Mouse (Mus musculus) left cerebral cortex, postnatal 36 days (tissue): Measurements from ENCODE around the gene Nle1. TPM values are rescaled to one million over a fixed set of nuclear protein-coding genes. Genes with fewer than 3 reads are reported as not detected.

Source experiments
- DNase-seq, 2 experiments: peaks; one replicate each; pipeline ENCODE4 v3.0.0; 2021 to 2022; ENCODE audit warnings: low spot score in 2 of 2, mixed read lengths in 1 of 2
- intact Hi-C: fragments of 180-260 bp; cut with DNase I; formaldehyde crosslinking; loops from one replicate; pipeline ENCODE4 v1.15.1; 2025
- total RNA-seq, 2 experiments: library from RNA; stranded (reverse); gene quantifications; 2 replicates each; pipeline ENCODE4 v1.2.3; 2021

Nle1 gene
- total RNA-seq, 2 experiments from 2014 or later, result 30.6 to 44.8 TPM

DNA sequence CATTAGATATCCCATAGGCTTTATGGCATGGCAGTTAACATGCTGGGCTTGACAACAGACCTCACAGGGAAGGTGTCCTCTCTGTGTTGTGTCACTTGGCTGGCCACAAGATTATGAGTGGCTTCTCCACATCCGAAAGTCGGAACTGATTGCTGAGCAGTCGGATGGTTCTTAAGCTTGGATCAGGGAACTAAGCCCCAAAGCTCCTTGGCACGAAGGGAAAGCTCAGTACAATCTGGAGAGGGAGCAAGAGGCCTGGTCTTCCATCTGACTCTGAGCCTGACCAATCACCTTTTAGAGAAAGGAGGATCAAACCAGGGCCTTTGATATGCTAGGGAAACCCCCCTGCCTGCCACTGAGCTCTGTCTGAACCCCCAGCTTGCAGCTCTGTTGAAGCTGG is 13.5 kb upstream of the Nle1 start:
- intact Hi-C loops, result no loop called here
- DNase-seq, result no peak

- intact Hi-C loops, result no loop called here
- no peak for DNase-seq
These were observed 12.6 kb upstream of the Nle1 start for GRCm38 (mm10) chr11:82920768-82921167.

DNA sequence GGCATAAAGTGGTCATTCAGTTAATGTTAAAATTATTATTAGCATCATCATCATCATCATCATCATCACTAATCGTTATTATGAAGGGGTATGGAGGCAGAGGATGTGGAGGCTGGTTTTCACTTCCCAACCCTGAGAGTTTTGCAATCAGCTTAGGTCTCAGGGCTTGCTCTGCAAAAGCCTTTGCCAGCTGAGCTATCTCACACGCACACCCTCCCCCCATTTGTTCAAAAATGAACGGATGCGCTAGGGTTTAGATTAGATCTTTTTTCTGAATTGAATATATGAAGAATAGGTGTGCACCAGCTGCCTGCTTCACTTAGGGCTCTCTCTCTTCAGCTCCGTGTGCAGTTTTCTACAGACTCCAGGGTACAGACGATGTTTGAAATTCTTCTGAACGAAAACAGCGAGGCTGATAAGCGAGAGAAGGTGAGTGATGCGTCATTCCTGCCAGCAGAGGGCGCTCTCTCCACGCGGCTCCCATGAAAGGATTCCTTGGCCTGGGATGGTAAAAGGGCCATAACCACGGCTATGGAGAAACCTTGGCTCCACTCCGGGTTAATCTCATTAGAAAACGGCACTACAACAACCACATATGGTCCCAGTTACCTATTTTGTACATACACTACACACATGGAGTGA is 6.6 kb upstream of the Nle1 start:
- intact Hi-C loops, result loop anchor here (2.0 to 10.0 kb wide), 2 partner anchors 44 to 380 kb away; partner anchors contain the start of gene Ap2b1
- peak; percentile 56 to 62 for DNase-seq

GRCm38 (mm10) chr11:82910679-82911389 is 2.6 kb upstream of the Nle1 start:
- intact Hi-C loops, result loop anchor here (10.0 kb wide), 1 partner anchor 384 kb away; the partner anchor contains the start of gene Ap2b1
- DNase-seq, result no peak

GRCm38 (mm10) chr11:82910250-82910649 is 2.0 kb upstream of the Nle1 start, which contains the start of gene Unc45b:
Unc45b (plus strand) TSS chr11:82910550.
- no peak for DNase-seq
- intact Hi-C loops, result loop anchor here (10.0 kb wide), 1 partner anchor 385 kb away; the partner anchor contains the start of gene Ap2b1

DNA sequence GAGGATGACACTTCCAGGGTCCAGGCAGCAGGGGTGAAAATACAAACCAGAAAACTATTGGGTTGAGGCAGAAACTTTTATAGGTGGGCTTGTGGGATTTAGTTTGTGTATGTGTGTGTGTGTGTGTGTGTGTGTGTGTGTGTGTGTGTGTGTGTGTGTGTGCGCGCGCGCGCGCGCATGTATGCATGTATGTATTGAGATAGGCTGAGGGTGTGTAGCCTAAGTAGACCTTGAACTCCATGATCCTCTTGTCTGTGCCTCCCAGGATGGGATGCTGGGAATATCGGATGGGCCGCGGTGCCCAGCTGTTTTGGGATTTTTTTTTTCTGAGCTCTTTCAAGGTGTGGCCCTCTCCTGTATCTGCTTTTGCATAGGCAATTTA is 388 bp upstream of the Nle1 start:
- intact Hi-C loops, result loop anchor here (1.0 kb wide), 1 partner anchor 37 kb away; the partner anchor contains the start of gene Rffl
- DNase-seq, result no peak

- no peak for DNase-seq
- intact Hi-C loops, result no loop called here
These were observed 2.4 kb downstream of the Nle1 start for GRCm38 (mm10) chr11:82905816-82906215.

DNA sequence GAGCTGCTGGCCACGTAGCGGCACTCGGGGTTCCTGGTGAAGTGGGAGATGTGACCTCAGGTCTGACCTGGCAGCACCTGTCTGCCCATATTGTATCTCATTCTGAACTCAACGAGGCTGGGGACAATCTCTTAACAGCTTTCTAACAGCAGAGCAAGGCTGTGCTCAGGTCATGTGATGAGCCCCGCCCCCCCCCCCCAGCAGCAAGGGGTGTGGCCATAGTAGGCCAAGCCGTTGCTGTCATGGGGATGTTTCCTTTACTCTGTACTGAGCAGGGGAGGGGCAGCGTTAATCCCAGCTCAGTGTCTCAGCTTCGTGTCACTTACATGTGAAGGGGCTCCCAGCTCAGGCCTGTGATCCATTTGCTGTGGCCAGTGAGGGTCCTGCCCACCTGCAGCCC is 3.3 kb downstream of the Nle1 start:
- intact Hi-C loops, result no loop called here

DNA sequence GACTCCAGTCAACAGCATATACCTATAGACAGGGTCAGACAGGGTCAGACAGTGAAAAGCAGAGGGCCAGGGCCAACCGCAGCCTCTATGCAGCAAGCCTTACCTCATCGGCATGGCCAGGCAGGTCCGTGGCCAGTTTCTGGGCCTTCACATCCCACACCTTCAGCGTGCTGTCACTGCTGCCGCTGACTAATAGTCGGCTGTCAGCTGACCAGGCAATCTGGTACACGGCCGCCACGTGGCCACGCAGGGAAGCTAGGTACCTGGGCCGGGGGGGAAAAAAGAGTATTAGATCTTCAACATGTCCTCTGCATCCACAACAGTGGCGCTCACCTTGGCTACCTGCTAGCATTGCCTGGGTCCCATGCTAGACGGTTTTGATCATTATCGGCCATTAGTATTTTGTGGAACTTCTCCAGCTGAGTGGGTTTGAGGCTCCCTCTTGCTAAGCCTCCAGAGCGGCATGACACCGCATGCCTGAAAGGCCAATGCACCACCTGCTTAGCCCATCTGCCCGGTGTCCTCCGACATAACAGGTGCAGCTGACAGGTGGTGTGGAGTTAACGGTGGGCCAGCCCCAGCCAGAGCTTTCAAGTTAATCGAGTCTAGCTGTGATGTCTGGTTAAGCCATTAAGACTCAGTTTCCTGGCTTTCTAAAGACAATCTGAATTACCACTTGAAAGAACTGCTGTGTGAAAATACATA is 6.5 kb downstream of the Nle1 start:
- DNase-seq, result no peak
- intact Hi-C loops, result no loop called here

More for the DNA sequence above, 3.3 kb downstream of the Nle1 start:
- no peak for DNase-seq

DNA sequence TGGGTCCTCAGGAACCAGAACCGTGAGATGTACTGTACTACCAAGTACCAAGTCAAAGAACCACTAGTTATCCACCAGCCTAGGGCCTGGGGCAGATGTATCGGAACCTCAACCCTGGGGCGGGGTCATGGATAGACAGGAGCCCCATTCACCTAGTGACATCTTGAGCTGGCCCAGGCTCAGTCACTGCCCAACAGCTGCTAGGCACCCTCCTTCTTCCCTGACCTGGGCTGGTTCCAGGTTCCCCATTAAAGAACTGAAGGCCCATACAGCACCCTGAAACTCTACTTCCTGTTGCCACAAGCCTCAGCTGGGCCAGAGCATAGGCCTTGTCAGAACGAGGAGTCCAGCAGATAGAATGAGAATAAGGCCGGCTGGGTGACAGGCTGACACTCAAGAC is 8.5 kb downstream of the Nle1 start:
- intact Hi-C loops, result no loop called here
- DNase-seq, result no peak

- intact Hi-C loops, result no loop called here
- no peak for DNase-seq
These were observed 10.7 kb downstream of the Nle1 start for GRCm38 (mm10) chr11:82897478-82897877.

DNA sequence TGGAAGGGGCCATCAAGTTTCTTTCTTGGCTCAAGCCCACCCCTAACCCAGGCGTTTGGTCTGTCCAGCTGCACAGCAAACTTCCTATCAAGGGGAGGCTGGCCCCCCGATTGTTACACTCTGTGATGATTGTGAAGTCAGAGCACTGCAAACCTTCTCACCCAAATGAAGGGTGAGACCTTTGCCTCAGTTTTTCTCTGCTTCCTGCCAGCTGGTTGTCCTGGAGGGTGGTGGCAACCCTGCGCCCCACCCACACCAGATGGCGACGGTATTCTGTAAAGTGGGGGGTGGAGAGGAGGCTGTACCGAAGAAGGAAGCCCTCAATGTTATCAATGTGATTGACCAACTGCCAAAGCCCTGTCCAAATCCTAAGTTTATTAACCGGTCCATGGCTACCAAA is 16.3 kb downstream of the Nle1 start, which contains the start of gene Fndc8:
TSS of gene Fndc8 (plus strand) at position 189 of the 400 bp plus-strand sequence.
- intact Hi-C loops, result loop anchor here (2.0 to 5.0 kb wide), 4 partner anchors 280 to 895 kb away; partner anchors contain the start of gene Tmem132e
- DNase-seq, result no peak

DNA sequence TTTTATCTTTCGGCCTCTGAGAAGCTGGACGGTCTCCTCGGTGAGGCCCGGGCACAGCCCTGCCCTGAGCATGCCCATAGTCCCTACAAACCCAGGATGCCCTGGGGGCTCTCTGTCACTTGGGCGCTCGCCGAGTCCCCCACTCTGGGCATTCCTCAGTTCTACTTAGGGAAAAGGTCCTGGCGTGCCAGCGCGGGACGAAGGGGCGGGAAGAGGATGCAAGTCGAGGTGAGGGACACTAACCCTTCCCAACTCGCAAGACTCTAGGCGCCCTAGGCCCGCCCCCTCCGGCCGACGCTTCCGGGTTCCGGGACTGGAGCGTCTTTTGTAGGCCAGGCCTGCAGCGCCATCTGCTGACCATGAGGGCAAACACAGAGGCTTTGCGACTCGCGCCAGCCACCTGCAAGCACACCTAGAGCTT is 17.9 kb downstream of the Nle1 start, which contains the start of gene Rad51d:
TSS of gene Rad51d (minus strand) at position 273 of the 421 bp plus-strand sequence.
- DNase-seq, result peak; percentile 90 to 91
- intact Hi-C loops, result loop anchor here (2.0 to 5.0 kb wide), 4 partner anchors 278 to 894 kb away; partner anchors contain the start of gene Tmem132e

- intact Hi-C loops, result loop anchor here (2.0 to 5.0 kb wide), 4 partner anchors 277 to 893 kb away; partner anchors contain the start of gene Tmem132e
- DNase-seq, result no peak
These were observed 18.5 kb downstream of the Nle1 start for GRCm38 (mm10) chr11:82889524-82890341.

- intact Hi-C loops, result no loop called here
- no peak for DNase-seq
These were observed 19.7 kb downstream of the Nle1 start for GRCm38 (mm10) chr11:82888491-82888946.

GRCm38 (mm10) chr11:82886559-82886958 is 21.7 kb downstream of the Nle1 start:
- intact Hi-C loops, result no loop called here
- DNase-seq, result no peak

DNA sequence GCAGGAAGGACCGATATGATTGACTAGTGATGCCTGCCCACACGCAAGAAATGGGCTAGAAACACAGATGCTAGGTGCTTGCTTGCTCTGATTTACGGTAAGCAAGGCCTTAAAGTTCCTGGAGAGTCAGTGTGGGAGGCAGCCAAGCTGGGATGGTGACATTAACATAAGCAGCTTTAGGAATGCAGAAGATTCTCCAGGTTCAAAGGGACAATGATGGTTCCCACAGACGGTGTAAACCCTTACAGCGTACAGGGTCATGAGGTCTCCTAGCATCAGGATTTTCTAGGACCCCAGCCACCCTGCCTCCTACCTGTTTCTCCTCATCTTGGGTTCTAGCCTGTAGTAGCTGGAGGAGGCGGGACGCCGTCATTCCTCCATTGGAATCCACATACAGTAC is 25.0 kb downstream of the Nle1 start:
- DNase-seq, result no peak

DNA sequence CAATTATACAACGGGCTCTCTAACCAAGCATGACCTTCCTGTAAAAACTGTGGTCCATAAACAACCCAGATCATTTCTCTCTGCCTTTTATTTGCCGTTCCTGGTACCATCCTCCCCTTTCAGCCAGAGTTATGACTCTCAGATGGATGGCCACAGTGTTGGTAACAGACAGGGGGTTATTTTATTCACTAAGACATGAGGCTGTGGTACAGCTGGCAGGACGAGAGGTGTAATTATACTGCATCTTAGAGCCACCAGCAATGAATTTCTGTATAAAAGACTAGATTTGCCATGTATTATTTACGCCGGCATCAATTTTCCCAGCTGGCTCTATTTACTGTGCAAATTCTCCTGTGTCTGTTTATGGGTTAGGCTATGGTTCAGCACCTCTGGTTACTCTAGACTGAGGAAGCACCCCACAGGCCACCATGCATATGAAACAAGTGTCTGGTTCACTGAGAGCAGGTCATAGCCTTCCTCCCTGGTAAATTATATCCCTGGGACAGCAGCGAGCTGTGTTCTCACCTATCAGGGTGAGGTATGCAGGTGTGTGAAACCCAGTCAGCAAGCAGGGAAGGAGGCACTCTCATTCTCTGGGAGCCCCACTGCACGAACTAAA is 30.4 kb downstream of the Nle1 start:
- intact Hi-C loops, result no loop called here
- no peak for DNase-seq

More for the DNA sequence above, 25.0 kb downstream of the Nle1 start:
- intact Hi-C loops, result no loop called here
